In genomic region chr2:117017921-117018651, GRCm38 (mm10) we compare ENCODE assay signal across 9 mouse cellular contexts.
DNase-seq lines count a peak whose midpoint lies in the region; ATAC-seq lines count a peak whose summit lies in the region.
"Had no signal": no experiment of that assay in that cellular context is flagged by ENCODE, and none has a peak within 500 bp of the region (broad histone marks: within the 10 kb centered on the region; RNA-seq: fewer than 3 reads in every experiment).

No protein-coding gene starts in this region.

- no peaks in the 10 kb centered on the region for H3K27me3 ChIP-seq in megakaryocyte, embryonic 14.5 days (replicated peaks)
- H3K27me3 ChIP-seq in hindbrain, embryonic 16.5 days (replicated peaks; ENCODE audit: control insufficient read depth, insufficient read depth, low read length): no peaks in the 10 kb centered on the region
- H3K27me3 ChIP-seq: neural tube, embryonic 12.5 days had no signal

- H3K4me2 ChIP-seq in hindbrain, embryonic 16.5 days (ENCODE audit: low read length): no peak overlapping the region
- H3K4me2 ChIP-seq: neural tube, embryonic 12.5 days had no signal

- peak overlapping the region; percentile 83 for H3K4me3 ChIP-seq in megakaryocyte, embryonic 14.5 days (replicated peaks)
- H3K4me3 ChIP-seq in hindbrain, embryonic 16.5 days (ENCODE audit: low read length): no peak overlapping the region
- H3K4me3 ChIP-seq: neural tube, embryonic 12.5 days had no signal

- H3K36me3 ChIP-seq in megakaryocyte, embryonic 14.5 days (replicated peaks; ENCODE audit: low read length): no peaks in the 10 kb centered on the region
- H3K36me3 ChIP-seq in hindbrain, embryonic 16.5 days (ENCODE audit: control insufficient read depth, insufficient read depth, low read length): no peaks in the 10 kb centered on the region
- H3K36me3 ChIP-seq: neural tube, embryonic 12.5 days had no signal

- H3K27ac ChIP-seq in hindbrain, embryonic 16.5 days (ENCODE audit: low read depth, low read length): no peak overlapping the region
- H3K27ac ChIP-seq: neural tube, embryonic 12.5 days had no signal

- WGBS in hindbrain, embryonic 16.5 days: 50% methylated on average over 12 of the region's 12 CpGs

- H3K4me1 ChIP-seq in megakaryocyte, embryonic 14.5 days: peaks cover 50% of the 10 kb centered on the region
- H3K4me1 ChIP-seq in hindbrain, embryonic 16.5 days (ENCODE audit: control insufficient read depth, insufficient read depth, low read depth, low read length): no peaks in the 10 kb centered on the region; the same call in 1 of the 2 replicates

- H3K9ac ChIP-seq in hindbrain, embryonic 16.5 days (ENCODE audit: low read depth, low read length): no peak overlapping the region
- H3K9ac ChIP-seq: neural tube, embryonic 12.5 days had no signal

- no peaks in the 10 kb centered on the region for H3K9me3 ChIP-seq in megakaryocyte, embryonic 14.5 days
- no peaks in the 10 kb centered on the region for H3K9me3 ChIP-seq in hindbrain, embryonic 16.5 days (ENCODE audit: control insufficient read depth, low read length)
- H3K9me3 ChIP-seq: neural tube, embryonic 12.5 days had no signal

- no peak for ATAC-seq in megakaryocyte, adult 5-6 weeks (ENCODE audit: poor library complexity, severe bottlenecking)
- ATAC-seq in hindbrain, embryonic 16.5 days: no peak

- DNase-seq in embryo, embryonic 10.5 days (ENCODE audit: low spot score): peak; percentile 29
- peak; percentile 71 for DNase-seq in heart, adult 8-10 months (ENCODE audit: low spot score)
- peak; percentile 62 to 71 for DNase-seq in kidney, postnatal 4 days
- DNase-seq in lung, postnatal 14 days: peak; percentile 15
- peak; percentile 94 for DNase-seq in telencephalon, adult 2 months (ENCODE audit: low read depth, low spot score)

Comparison
In these comparisons a context has a peak if more than half of its experiments do, and no peak if none do; other contexts are left out.
1. DNase-seq: peak in every context shown above with its lines; median percentile 94 in telencephalon, adult 2 months; 71 in heart, adult 8-10 months; 66 in kidney, postnatal 4 days; 29 in embryo, embryonic 10.5 days; 15 in lung, postnatal 14 days.